Mouse (Mus musculus): ENCODE measurements around the gene Uqcr10. TPM values are rescaled to one million over a fixed set of nuclear protein-coding genes. Genes with fewer than 3 reads are reported as not detected.
"Not testable (repeated sequence)": the region's sequence is repeated elsewhere in the genome, so short reads cannot be mapped to it uniquely, and the experiment has no call there.

Gene Uqcr10
- total RNA-seq, 2 experiments from 2014 or later, result 121 to 535 TPM

DNA sequence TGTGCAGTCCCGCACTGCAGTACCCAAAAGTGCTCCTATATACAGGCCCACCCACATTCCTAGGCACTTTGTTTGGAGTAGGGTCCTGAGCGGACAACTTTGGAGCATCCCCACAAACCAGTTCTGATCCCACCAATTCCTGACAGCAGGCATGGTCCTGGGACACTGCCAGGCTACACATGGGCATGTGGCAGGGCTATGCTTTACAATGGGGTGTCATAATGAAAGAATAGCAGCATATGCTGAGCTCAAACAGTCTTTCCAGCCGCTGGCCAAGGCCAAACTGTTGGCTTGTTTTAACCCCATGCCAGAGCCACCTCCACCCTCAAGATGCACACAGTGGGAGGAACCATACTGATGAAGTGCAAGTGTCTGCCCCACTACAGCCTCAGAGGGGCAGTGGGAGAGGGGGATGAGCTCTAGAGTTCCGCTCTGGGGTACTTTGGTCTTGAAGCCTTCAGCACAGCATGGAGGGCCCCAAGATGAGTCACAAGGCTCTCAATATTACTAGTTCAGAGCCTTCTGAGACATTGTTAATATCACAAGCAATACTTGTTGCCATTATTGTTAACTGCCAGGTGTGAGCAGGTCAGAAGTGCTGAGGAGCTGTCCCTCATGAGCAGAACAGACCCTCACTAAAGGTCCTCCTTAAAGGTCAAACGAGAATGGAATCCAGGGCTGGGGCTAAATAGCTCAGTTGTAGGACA, 12.5 kb upstream of the Uqcr10 start:
- no peak for ATAC-seq (replicated peaks; ENCODE audit: low FRiP score, low TSS enrichment, poor library complexity, severe bottlenecking)

DNA sequence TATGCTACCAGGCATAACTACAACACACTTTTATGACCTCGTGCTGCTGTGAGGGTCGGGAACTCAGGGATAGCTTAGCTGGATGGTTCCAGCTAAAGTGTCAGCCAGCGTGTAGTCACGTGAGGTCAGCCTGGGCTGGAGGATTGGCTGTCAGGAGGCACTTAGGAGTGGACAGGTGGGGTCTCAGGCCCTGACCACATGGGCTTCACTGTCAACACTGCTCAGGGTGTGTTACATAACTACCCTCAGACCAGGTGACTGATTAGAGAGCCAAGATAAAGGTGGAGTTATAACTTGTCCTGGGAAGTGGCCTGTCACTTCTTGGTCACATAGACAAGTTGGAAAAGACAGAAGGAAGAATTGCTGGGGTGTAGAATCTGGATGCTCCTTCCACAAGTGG, 11.5 kb upstream of the Uqcr10 start:
- ATAC-seq (replicated peaks; ENCODE audit: low FRiP score, low TSS enrichment, poor library complexity, severe bottlenecking), result no peak

DNA sequence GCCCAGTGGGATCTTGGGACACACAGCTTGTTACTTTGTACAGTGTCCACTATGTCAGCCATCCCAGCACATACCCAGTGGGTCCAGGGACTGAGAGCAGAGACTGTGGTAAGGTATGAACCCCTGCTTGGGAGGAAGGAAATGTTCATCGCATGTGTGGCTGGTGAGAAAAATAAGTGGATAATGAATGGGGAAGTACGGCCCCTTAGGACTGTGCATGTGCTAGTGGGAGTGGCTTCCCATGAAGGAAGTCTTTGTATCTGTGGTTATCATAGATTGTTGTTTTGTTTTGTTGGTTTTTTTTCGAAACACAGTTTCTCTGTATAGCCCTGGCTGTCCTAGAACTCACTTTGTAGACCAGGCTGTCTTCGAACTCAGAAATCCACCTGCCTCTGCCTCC, 10.6 kb upstream of the Uqcr10 start:
- no peak for ATAC-seq (replicated peaks; ENCODE audit: low FRiP score, low TSS enrichment, poor library complexity, severe bottlenecking)

DNA sequence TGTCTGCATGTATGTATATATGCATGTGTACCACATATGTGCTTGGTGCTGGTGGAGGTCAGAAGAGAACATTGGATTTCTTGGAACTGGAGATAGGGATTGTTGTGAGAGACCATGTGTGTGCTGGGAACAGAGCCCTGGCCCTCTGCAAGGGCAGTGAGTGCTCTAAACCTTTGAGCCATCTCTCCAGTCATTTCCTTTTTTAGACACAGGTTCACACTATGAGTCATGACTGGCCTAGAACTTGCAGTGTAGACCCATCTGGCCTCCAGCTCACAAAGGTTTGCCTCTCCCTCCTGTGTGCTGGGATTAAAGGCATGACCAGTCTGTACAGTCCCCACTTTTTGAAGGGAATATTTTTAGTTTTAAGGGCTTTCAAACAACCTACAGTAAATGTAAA, 8.7 kb upstream of the Uqcr10 start:
- ATAC-seq (replicated peaks; ENCODE audit: low FRiP score, low TSS enrichment, poor library complexity, severe bottlenecking), result no peak

DNA sequence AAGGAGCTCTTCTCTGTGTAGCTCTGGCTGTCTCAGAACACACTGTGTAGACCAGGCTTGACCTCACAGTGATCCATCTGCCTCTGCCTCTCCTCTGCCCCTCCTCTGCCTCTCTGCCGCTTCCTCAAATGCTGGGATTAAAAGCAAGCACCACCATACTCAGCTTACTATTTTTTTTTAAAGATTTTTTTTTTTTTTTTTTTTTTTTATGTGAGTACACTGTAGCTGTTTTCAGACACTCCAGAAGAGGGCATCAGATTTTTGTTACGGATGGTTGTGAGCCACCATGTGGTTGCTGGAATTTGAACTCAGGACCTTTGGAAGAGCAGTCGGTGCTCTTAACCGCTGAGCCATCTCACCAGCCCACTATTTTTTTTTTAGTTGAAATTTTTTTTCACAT, 6.0 kb upstream of the Uqcr10 start:
- ATAC-seq (replicated peaks; ENCODE audit: low FRiP score, low TSS enrichment, poor library complexity, severe bottlenecking), result not testable (repeated sequence)

DNA sequence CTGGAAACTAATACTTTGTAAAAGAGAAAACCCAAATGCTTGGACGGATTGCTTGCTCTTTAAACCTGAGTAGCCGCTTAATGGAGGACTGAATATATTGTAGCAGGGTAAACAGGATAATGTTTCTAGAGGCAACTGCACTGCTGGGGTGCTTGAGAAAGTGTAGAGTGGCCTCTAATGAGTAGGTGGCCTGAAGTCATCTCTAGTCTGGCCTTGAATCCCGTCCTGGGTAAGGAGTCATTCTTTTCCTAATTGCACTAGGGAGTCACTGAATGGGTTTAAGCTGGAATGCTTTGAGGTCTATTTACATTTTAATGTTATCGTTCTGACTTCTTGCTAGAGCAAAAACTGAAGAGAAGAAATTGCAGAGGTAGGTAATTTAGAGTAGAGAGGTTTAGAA, 1.0 kb upstream of the Uqcr10 start:
- ATAC-seq (replicated peaks; ENCODE audit: low FRiP score, low TSS enrichment, poor library complexity, severe bottlenecking), result no peak

DNA sequence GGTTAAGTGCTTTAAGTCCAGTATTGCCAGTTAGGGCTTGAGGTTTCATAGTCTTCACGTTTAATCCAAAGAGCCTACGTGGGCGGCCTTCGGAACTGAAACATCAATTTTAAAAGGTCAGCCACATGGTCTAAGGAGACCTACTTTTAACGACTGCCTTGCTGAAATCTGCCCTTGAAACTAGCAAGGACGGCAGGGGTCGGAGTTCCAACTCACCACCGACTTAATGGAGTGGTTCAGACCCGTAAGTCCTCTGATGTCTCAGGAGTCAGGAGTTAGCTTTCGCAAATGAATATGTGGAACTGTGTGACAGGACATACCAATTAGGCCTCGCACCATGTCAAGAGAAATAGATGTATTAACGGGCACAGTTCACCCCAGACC, 462 bp downstream of the Uqcr10 start:
- ATAC-seq (replicated peaks; ENCODE audit: low FRiP score, low TSS enrichment, poor library complexity, severe bottlenecking), result peak; percentile 13; the same call in 1 of the 2 replicates

DNA sequence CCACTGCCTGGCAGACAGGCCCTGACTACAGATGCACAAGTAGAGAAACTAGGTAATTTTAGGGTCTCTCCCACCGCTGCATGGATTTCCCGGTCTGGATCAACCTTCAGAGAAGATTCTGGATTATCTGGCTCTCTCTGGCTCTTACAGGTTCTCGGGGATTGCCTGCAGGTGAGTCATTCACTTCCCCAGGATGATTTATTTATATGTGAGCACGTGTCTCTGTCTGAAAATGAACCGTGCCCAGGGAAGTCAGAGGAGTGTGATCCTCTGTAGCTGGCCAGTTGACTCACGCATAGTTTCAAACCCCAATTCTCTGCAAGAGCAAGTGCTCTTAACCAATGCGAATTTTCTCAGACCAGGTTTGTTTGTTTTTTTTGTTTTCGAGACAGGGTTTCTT, 3.4 kb downstream of the Uqcr10 start:
- ATAC-seq (replicated peaks; ENCODE audit: low FRiP score, low TSS enrichment, poor library complexity, severe bottlenecking), result no peak

DNA sequence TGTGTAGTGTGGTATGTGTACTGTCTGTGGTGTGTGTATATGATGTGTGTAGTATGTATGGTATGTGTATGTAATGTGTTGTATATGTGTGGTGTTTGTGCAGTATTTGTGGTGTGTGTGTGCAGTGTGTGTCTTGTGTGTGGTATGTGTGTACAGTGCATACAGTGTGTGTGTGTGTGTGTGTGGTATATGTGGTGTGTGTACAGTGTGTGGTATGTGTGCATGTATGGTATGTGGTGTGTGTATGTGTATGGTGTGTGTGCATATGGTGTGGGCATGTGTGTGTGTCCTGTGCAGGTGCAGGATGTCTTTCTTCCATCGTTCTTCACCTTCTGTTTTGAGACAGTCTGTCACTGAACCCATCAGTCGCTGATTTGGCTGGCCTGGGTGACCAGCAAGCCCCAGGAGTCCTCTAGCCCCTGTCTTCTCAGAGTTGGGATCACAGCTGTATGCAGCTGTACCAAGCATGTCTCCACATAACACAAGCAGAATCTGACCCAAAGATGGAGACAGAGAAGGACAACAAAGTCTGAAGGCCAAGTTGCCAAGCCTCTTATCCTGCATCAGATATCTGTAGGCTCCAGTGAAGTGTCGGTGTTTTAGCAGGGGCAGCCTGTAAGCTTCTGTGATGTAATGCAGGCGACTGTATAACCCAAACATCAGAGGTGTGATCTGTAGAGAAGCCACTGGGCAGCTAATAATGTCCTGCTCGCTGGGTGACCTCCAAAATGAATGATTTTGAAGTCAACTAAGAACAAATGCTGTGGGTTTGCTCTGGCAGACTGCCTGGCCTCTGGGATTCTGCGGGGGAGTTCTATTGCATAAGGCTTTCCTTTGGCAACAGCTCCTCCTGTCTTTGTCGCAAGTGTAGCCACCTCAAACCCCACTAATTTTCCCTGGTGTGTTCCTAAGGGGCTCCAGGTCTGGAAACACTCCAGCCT, 6.8 kb downstream of the Uqcr10 start:
- peak; percentile 59 for ATAC-seq (replicated peaks; ENCODE audit: low FRiP score, low TSS enrichment, poor library complexity, severe bottlenecking)

DNA sequence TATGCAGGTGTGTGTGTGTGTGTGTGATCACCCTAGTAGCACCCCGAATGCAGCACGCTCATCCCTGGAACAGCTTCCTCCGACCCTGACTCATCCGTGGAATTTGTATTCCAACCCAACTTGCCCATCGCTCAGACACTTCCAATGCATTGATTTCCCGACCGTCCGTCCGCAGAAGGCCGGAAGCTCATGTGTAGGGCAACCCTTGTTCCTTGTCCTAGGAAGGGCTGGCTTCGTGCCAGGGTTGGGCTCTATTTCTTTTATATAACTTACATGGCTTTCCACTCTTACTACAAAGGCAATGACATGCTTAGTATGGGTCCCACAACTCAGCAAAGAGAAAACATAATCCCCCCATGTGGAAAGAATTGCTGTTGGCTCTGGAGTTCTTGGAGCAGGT, 12.0 kb downstream of the Uqcr10 start:
- ATAC-seq (replicated peaks; ENCODE audit: low FRiP score, low TSS enrichment, poor library complexity, severe bottlenecking), result no peak

DNA sequence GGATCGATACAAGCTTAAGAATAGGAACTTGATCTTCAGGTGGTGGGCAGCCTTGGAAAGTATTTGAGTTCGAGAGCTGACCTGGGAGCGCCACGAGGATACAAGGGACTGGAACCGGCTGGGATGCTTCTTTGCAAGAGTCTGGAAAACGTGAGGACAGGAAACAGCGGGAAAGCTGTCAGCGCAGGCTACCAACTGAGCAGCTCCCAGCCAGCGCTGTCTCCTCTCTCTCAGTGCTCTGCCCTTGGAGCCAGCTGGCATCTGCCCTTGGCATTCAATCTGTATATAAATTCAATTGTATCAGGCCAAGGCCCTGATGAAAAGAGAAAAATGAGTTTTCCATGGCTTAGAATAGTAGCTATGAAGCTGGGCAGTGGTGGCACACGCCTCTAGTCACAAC, 12.9 kb downstream of the Uqcr10 start:
- no peak for ATAC-seq (replicated peaks; ENCODE audit: low FRiP score, low TSS enrichment, poor library complexity, severe bottlenecking)

DNA sequence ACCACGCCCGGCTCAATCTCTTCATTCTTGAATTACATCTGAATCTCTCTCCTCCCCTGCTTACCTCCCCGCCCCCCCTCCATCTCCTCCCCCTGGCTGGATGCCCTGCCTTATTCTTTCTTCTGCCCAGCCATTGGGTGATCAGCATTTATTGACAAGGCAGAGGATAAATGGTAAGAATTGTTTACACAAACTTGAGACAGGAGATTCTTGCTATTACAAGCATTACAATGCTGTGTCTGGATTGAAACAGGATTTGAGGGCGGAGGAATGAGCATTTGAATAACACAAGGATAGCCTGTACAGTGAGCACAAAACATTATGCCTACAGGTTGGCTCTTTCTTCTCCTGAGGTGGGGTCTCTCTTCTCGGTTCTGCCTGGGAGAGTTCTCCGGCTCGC, 13.8 kb downstream of the Uqcr10 start:
- no peak for ATAC-seq (replicated peaks; ENCODE audit: low FRiP score, low TSS enrichment, poor library complexity, severe bottlenecking)

DNA sequence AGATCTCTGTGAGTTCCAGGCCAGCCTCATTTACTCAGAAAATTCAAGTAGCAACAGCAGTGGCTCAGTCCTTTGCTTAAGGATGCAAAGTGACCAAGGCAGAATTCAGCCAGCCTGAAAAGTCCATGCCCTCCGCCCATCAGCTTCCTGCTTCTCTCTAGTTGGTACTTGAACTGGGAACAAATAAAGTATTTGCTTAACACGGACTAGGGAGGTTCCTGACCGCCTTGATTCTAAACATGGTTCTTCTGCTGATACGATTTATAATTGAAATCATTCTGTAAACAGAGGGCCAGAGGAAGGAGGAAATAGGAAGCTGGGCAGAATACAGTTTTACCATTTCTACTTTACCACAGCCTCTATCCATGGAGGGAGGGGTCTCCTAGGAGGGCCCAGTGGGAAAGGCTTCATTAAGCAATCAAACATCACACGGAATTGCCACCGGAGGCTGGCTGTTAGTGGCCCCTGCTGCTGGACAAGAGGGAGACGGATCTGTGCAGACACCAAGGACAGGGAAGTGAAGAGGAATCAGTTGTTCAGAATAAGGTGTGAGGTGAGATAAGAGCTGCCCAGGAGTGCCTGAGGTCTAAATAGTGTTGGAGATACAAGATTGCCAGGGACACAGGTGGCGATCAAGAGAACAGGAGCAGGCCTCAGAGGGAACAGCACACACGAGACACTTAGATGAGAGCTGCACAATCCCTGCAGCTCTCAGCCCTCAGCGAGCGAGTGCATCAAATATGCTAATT, 15.3 kb downstream of the Uqcr10 start:
- ATAC-seq (replicated peaks; ENCODE audit: low FRiP score, low TSS enrichment, poor library complexity, severe bottlenecking), result 0 out of 2 replicates have a peak, but pooled peaks have one; percentile 44

DNA sequence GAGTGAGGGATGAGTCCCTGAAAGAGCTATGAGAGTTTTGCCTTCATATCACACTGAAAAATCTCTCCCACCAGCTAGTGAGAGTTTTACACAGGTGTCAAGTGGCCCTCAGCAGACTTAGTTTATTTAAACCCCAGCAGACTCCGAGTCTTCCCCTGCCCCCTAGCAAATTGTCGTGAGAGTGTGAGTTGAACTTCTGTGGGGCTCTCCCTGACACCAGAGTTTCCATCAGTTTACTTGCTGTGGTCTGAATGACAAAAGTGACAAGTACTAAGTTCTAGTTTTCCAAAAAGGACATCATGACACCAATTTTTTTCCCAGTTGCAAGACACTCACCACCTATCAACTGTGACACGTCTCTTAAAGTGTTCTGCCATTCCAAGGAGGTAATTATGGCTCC, 16.3 kb downstream of the Uqcr10 start:
- no peak for ATAC-seq (replicated peaks; ENCODE audit: low FRiP score, low TSS enrichment, poor library complexity, severe bottlenecking)

DNA sequence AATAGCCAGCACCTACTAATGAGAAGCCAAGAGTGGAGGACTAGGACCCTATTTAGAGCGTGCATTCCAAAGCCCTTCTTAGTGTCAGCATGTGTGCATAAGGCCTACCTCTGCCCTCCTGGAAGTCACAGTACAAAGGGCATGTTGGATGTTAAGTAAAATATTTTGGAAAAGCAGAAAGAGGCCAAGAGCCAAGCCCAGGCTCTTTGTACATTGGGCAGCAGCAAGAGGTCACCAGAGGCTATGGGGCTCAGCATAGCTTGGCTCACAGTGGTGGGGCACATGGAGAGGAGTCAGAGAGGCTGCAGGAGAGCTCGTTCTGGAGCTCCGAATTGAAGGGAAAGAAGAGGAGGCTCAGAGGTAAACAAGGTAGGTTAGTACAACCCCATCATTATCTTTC, 17.1 kb downstream of the Uqcr10 start:
- ATAC-seq (replicated peaks; ENCODE audit: low FRiP score, low TSS enrichment, poor library complexity, severe bottlenecking), result no peak

DNA sequence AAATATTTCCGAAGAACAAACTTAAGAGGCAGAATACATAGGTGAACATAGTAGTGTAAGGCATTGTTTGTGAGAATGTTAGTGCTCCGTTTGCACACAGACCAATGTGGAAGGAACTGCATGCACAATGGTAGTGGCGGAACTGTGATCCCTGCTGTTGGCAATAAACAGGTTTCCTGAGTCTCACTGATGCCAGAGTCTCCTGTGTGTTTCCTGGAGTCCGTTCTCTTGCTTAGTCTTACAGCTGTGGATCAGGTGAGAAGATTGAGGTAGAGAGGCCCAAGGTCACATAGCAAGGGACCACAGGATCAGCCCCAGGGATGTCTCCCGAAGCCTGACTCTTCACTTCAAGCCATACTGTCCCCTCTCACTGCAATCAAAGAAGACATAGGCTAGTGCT, 18.6 kb downstream of the Uqcr10 start:
- ATAC-seq (replicated peaks; ENCODE audit: low FRiP score, low TSS enrichment, poor library complexity, severe bottlenecking), result no peak

DNA sequence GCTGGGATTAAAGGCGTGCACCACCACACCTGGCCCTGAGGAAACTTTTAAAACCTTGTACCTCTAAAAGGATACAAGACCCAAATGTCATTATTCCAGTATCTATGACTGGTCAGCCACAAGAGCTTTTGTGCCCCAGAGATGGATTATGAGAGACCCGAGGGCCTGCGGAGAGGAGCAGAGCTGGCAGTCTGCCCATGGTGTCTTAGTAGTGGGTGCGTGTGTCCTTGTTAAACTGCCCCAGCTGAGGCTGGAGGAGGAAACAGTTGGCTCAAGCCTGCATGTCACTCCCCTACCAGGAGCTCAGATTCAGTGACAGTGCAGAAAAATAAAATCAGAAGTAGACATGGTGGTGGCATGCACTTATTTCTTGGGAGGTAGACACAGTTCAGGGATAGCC, 19.1 kb downstream of the Uqcr10 start:
- ATAC-seq (replicated peaks; ENCODE audit: low FRiP score, low TSS enrichment, poor library complexity, severe bottlenecking), result no peak

DNA sequence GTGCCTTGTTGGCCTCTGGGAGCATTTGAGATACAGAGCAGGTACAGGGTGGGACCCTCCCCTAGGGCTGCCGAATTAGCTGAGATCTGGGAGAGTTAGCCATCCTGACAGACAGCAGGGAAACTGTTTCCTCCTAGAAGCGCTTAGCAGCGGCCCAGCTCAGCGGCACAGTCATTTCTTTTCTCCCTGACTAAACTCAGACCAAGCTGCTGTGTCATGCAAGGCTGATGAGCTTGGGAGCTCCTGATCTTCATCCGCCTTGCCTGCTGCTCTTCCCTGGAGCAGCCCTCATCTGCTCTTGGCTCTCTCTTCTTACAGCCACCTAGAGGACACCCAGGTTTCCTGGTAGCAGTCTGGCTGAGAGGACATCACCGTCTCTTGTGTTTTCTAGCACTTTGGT, 20.0 kb downstream of the Uqcr10 start:
- no peak for ATAC-seq (replicated peaks; ENCODE audit: low FRiP score, low TSS enrichment, poor library complexity, severe bottlenecking)

DNA sequence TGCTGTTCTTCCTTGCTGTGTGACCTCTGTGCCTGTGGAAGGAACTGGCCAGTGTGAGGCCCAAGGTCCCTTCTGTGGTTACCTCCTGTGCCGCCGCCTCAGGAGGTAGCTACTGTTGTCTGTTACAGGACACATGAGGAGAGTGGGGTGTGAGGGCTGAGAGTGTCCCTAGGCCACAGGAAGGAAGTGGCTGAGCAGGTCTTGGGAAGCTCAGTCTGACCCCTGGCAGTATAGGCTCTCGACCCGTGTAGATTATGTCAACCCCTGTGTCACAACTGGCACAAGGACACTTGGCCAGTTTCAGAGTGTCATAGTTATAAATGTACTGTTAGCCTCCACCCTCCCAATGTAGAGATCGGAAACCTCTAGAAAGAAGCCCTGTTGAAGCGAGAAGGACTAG, 20.6 kb downstream of the Uqcr10 start:
- no peak for ATAC-seq (replicated peaks; ENCODE audit: low FRiP score, low TSS enrichment, poor library complexity, severe bottlenecking)

DNA sequence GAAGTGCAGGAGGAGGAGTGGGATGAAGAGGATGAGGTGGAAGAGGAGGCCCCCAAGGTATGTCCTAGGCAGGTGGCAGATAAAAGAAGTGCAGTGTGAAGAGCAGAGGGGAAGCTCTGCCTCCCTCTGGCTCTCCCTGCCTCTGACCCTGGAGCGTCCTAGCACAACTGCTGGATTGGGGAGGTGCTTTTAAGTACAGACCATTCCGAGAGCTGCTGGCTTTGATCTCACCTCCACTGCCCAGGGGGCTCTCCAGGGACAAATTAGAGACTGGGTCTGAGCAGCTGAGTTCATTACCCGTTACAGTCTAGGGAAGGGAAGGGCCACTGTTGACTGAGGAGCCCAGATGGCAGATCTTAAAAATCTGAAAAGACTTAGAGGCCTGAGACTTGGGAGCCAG, 24.0 kb downstream of the Uqcr10 start:
- no peak for ATAC-seq (replicated peaks; ENCODE audit: low FRiP score, low TSS enrichment, poor library complexity, severe bottlenecking)

All from megakaryocyte-erythroid progenitor cell, adult 5-6 weeks (primary cell).